Mouse (Mus musculus) hindbrain, embryonic 15.5 days (tissue): ENCODE measurements around the gene Gm17093. TPM values are rescaled to one million over a fixed set of nuclear protein-coding genes. Genes with fewer than 3 reads are reported as not detected.
"Not testable (repeated sequence)": the region's sequence is repeated elsewhere in the genome, so short reads cannot be mapped to it uniquely, and the experiment has no call there.

Source experiments
- ATAC-seq: fragments of 200-750 bp; cut with Nextera tagmentation; 2 replicates; pipeline ENCODE4 v1.8.0; 2017; ENCODE audit warnings: low read depth, moderate number of reproducible peaks, moderate TSS enrichment; ENCODE audit not compliant: low FRiP score
- H3K27ac ChIP-seq: fragments of 300-500 bp; sonication (generic); replicated peaks from 2 replicates; pipeline ENCODE4 v1.5.1; 2015; ENCODE audit warnings: mild to moderate bottlenecking, inconsistent platforms
- H3K27me3 ChIP-seq: fragments of 300-500 bp; sonication (generic); 2 replicates; pipeline ENCODE4 v1.6.1; 2015; ENCODE audit warnings: control low read depth, inconsistent platforms
- H3K36me3 ChIP-seq: fragments of 300-500 bp; sonication (generic); 2 replicates; pipeline ENCODE4 v1.6.1; 2015; ENCODE audit warnings: control low read depth, inconsistent platforms
- H3K4me1 ChIP-seq: fragments of 300-500 bp; sonication (generic); replicated peaks from 2 replicates; pipeline ENCODE4 v1.6.1; 2015; ENCODE audit warnings: control low read depth, inconsistent platforms
- H3K4me2 ChIP-seq: fragments of 300-500 bp; sonication (generic); 2 replicates; pipeline ENCODE4 v1.6.1; 2015; ENCODE audit warnings: moderate library complexity, mild to moderate bottlenecking, inconsistent platforms
- H3K4me3 ChIP-seq: fragments of 300-500 bp; sonication (generic); 2 replicates; pipeline ENCODE4 v1.5.1; 2015; ENCODE audit warnings: mild to moderate bottlenecking, inconsistent platforms
- H3K9ac ChIP-seq: fragments of 300-500 bp; sonication (generic); 2 replicates; pipeline ENCODE4 v1.6.1; 2015; ENCODE audit warnings: inconsistent platforms
- H3K9me3 ChIP-seq: fragments of 300-500 bp; sonication (generic); 2 replicates; pipeline ENCODE4 v1.6.1; 2016; ENCODE audit warnings: control low read depth, inconsistent platforms
- WGBS: fragments of 180-500 bp; shearing (Covaris S2); methylation state at CpG from one replicate; pipeline ENCODE4 v1.1.7; 2015; 5-methylcytosine and 5-hydroxymethylcytosine counted together
- polyA plus RNA-seq: library from polyadenylated mRNA; unstranded; fragments of >200 nt; fragmentation: Nextera tagmentation; extraction: Ambion mirVana; gene quantifications from 2 replicates; pipeline ENCODE4 v1.2.1, GENCODE M21; 2015

Gene Gm17093
- polyA plus RNA-seq = not detected in 2 replicates

DNA sequence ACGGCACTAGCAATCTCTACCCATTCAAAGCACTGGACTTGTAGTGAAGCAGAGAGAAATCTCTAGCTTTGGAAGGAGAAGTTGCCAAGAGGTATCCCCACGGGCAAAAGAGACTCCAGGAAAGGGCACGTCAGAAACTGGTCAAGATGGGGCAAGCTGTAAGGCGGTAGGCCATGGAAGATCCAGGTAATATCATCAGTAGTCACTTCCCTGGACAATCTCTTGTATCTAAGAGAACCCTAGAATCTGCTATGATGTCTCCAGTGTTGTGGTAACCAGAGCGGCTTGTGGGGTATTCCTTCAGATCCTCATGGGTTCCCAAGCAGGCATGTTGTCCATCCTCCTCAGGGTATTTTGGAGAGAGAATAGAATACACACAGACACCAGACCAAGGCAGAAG lies at the start of gene Gm17093:
Gm17093 (plus strand) TSS at position 301 of the 400 bp plus-strand sequence.
- H3K27ac ChIP-seq = not testable (repeated sequence)
- 90% methylated on average over 5 of the region's 5 CpGs for WGBS

DNA sequence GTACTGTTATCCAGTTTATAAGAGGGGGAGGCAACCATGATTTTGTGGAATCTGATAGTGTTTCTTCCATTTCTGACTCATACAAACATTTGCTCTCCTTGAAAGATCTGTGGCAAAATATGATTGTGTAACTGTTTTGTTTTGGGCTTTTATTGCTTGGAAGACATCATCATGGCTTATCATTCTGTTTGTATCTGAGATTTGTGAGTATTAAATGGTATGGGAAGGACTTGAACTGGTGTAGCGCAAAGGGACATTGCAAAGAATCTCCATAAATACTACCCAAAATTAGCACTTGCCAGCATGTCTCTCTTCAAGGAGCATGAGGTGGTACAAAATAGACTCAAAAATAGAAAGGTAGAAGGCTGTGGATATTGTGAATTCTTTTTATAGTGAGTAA lies 25.9 kb upstream of the Gm17093 start, which contains the start of gene BC061237:
BC061237 (plus strand) TSS at position 301 of the 400 bp plus-strand sequence.
- H3K27ac ChIP-seq, H3K36me3 ChIP-seq, H3K9me3 ChIP-seq, H3K4me3 ChIP-seq, H3K9ac ChIP-seq, ATAC-seq, H3K27me3 ChIP-seq, H3K4me1 ChIP-seq, H3K4me2 ChIP-seq: not testable (repeated sequence)
- WGBS = 100% methylated on average over 1 of the region's 1 CpGs

More for the DNA sequence above, at the start of gene Gm17093:
- not testable (repeated sequence) for H3K9me3 ChIP-seq, H3K4me1 ChIP-seq, H3K27me3 ChIP-seq, H3K4me3 ChIP-seq, ATAC-seq, H3K36me3 ChIP-seq, H3K4me2 ChIP-seq, H3K9ac ChIP-seq

DNA sequence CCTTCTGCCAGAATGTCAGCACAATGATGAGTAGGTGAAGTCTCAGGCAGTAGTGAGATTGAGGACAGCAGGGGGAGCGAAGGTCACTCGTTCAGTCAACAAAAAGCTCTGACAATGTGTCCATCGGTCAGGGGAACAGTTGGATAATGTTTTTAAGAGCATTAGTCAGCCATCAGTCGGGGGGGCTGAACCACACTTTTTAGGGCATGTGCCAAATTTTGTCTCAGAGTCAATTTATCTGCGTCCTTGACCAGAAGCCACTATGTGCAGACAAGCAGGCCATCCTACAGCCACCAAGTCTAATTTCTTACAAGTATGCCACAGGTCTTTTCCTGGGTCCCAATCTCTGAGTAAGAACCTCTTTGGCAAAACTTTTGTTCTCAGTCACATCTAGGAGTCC lies 29.9 kb downstream of the Gm17093 start:
- not testable (repeated sequence) for H3K9ac ChIP-seq, ATAC-seq, H3K27me3 ChIP-seq, H3K27ac ChIP-seq, H3K4me3 ChIP-seq, H3K4me2 ChIP-seq, H3K4me1 ChIP-seq, H3K36me3 ChIP-seq, H3K9me3 ChIP-seq
- 86% methylated on average over 5 of the region's 5 CpGs for WGBS

Other genes with a start within 250 kb of the Gm17093 start
- not detected in 2 replicates for gene Gm8220, start 232.7 kb upstream of the Gm17093 start, polyA plus RNA-seq
- not detected in 2 replicates for gene Gm5930, start 179.7 kb upstream of the Gm17093 start, polyA plus RNA-seq
- gene Gm8229, start 152.9 kb upstream of the Gm17093 start, polyA plus RNA-seq = not detected in 2 replicates
- not detected in 2 replicates for gene Gm3371, start 107.6 kb upstream of the Gm17093 start, polyA plus RNA-seq
- gene Gm8232, start 84.6 kb upstream of the Gm17093 start, polyA plus RNA-seq = not detected in 2 replicates
- gene BC061237, start 25.8 kb upstream of the Gm17093 start, polyA plus RNA-seq = 0.20 and 0.23 TPM in 2 replicates
- gene Gm8247, start 64.9 kb downstream of the Gm17093 start, polyA plus RNA-seq = 0.34 and 0.40 TPM in 2 replicates
- gene Gm5624, start 109.7 kb downstream of the Gm17093 start, polyA plus RNA-seq = not detected in 2 replicates
- gene Gm8257, start 188.2 kb downstream of the Gm17093 start, polyA plus RNA-seq = not detected in 2 replicates
- gene Gm8267, start 232.1 kb downstream of the Gm17093 start, polyA plus RNA-seq = not detected in 2 replicates